9 mouse cellular contexts compared by ENCODE assay signal in genomic region chr6:112091125-112091763, GRCm38 (mm10).
DNase-seq lines count a peak whose midpoint lies in the region; ATAC-seq and TF ChIP-seq lines count a peak whose summit lies in the region.
"Had no signal": no experiment of that assay in that cellular context is flagged by ENCODE, and none has a peak within 500 bp of the region (broad histone marks: within the 10 kb centered on the region; RNA-seq: fewer than 3 reads in every experiment).

No protein-coding gene starts in this region.

- no peaks in the 10 kb centered on the region for H3K36me3 ChIP-seq in heart, embryonic 12.5 days
- no peaks in the 10 kb centered on the region for H3K36me3 ChIP-seq in forebrain, embryonic 12.5 days (replicated peaks)
- H3K36me3 ChIP-seq in kidney, adult 2 months (ENCODE audit: control insufficient read depth, insufficient read depth, low read length) = no peaks in the 10 kb centered on the region
- H3K36me3 ChIP-seq in neural tube, embryonic 11.5 days (ENCODE audit: control insufficient read depth, insufficient read depth, low read length) = no peaks in the 10 kb centered on the region

- no peak overlapping the region for H3K27ac ChIP-seq in heart, embryonic 12.5 days (ENCODE audit: poor library complexity, severe bottlenecking)
- no peak overlapping the region for H3K27ac ChIP-seq in forebrain, embryonic 12.5 days
- H3K27ac ChIP-seq in kidney, adult 2 months (ENCODE audit: insufficient read depth, low read depth, low read length) = no peak overlapping the region
- no peak overlapping the region for H3K27ac ChIP-seq in neural tube, embryonic 11.5 days (ENCODE audit: low read depth, low read length)

- H3K4me2 ChIP-seq in heart, embryonic 12.5 days = no peak overlapping the region
- H3K4me2 ChIP-seq in forebrain, embryonic 12.5 days = no peak overlapping the region
- H3K4me2 ChIP-seq in neural tube, embryonic 11.5 days (ENCODE audit: low read depth) = no peak overlapping the region

- 48% methylated on average over 3 of the region's 3 CpGs for WGBS in heart, embryonic 12.5 days
- WGBS in forebrain, embryonic 12.5 days = 54% methylated on average over 3 of the region's 3 CpGs
- 56% methylated on average over 3 of the region's 3 CpGs for WGBS in kidney, adult 2 months
- WGBS in neural tube, embryonic 11.5 days = 59% methylated on average over 3 of the region's 3 CpGs

- no peaks in the 10 kb centered on the region for H3K4me1 ChIP-seq in heart, embryonic 12.5 days (replicated peaks)
- H3K4me1 ChIP-seq in forebrain, embryonic 12.5 days = no peaks in the 10 kb centered on the region
- no peaks in the 10 kb centered on the region for H3K4me1 ChIP-seq in kidney, adult 2 months (ENCODE audit: control insufficient read depth, insufficient read depth, low read length)
- H3K4me1 ChIP-seq in neural tube, embryonic 11.5 days (ENCODE audit: control insufficient read depth, insufficient read depth, low read length) = no peaks in the 10 kb centered on the region

- intact Hi-C loops in left cerebral cortex, postnatal 14 days (cut with DNase I) = no loop called here
- intact Hi-C loops in gastrocnemius, postnatal 36 days (cut with DNase I) = no loop called here

- peak; percentile 40 for TF ChIP-seq CTCF in kidney, adult 2 months (conservative IDR thresholded peaks at IDR 0.05; ENCODE audit: insufficient read depth, insufficient read length, low read depth, low read length)

- no peak for TF ChIP-seq POLR2A in kidney, adult 2 months (IDR thresholded peaks at IDR 0.05; ENCODE audit: low read depth, low read length)

- DNase-seq in heart, adult 11 months = peak; percentile 70
- peak; percentile 3 for DNase-seq in adrenal gland, postnatal 25 days
- DNase-seq in kidney, adult 2 months = peak; percentile 46
- DNase-seq in left cerebral cortex, postnatal 14 days (ENCODE audit: low spot score in 2 of 2) = peak; percentile 74 to 83
- peak; percentile 61 for DNase-seq in neural tube, embryonic 11.5 days (ENCODE audit: low spot score)
- DNase-seq in gastrocnemius, postnatal 36 days = no peak

- H3K4me3 ChIP-seq in heart, embryonic 12.5 days = no peak overlapping the region
- H3K4me3 ChIP-seq in forebrain, embryonic 12.5 days (replicated peaks) = no peak overlapping the region
- H3K4me3 ChIP-seq in kidney, adult 2 months (ENCODE audit: insufficient read depth, low read depth, low read length) = no peak overlapping the region
- no peak overlapping the region for H3K4me3 ChIP-seq in neural tube, embryonic 11.5 days (ENCODE audit: low read depth, low read length)

- no peak for ATAC-seq in heart, embryonic 12.5 days (ENCODE audit: insufficient number of reproducible peaks, low FRiP score)
- peak; percentile 89 for ATAC-seq in forebrain, embryonic 12.5 days (ENCODE audit: low FRiP score)
- ATAC-seq in neural tube, embryonic 11.5 days (ENCODE audit: insufficient read depth, low FRiP score, low TSS enrichment) = peak; percentile 67

- H3K9me3 ChIP-seq in heart, embryonic 12.5 days (replicated peaks) = no peaks in the 10 kb centered on the region
- no peaks in the 10 kb centered on the region for H3K9me3 ChIP-seq in forebrain, embryonic 12.5 days
- no peaks in the 10 kb centered on the region for H3K9me3 ChIP-seq in neural tube, embryonic 11.5 days (ENCODE audit: control insufficient read depth, low read length)

- no peak overlapping the region for H3K9ac ChIP-seq in heart, embryonic 12.5 days
- H3K9ac ChIP-seq in forebrain, embryonic 12.5 days = no peak overlapping the region
- no peak overlapping the region for H3K9ac ChIP-seq in neural tube, embryonic 11.5 days (ENCODE audit: low read length)

- H3K27me3 ChIP-seq in heart, embryonic 12.5 days (replicated peaks) = no peaks in the 10 kb centered on the region
- H3K27me3 ChIP-seq in forebrain, embryonic 12.5 days = no peaks in the 10 kb centered on the region
- no peaks in the 10 kb centered on the region for H3K27me3 ChIP-seq in kidney, adult 2 months (replicated peaks; ENCODE audit: control insufficient read depth, insufficient read depth, low read length)
- no peaks in the 10 kb centered on the region for H3K27me3 ChIP-seq in neural tube, embryonic 11.5 days (ENCODE audit: control insufficient read depth, insufficient read depth, low read length)
- H3K27me3 ChIP-seq: CH12.LX had no signal

Comparison
In these comparisons a context has a peak if more than half of its experiments do, and no peak if none do; other contexts are left out.
1. DNase-seq: peak in heart, adult 11 months (single experiment), adrenal gland, postnatal 25 days (single experiment), kidney, adult 2 months (single experiment), left cerebral cortex, postnatal 14 days (2 of 2) and neural tube, embryonic 11.5 days (single experiment); none in gastrocnemius, postnatal 36 days (0 of 2).